In the genomic region with DNA sequence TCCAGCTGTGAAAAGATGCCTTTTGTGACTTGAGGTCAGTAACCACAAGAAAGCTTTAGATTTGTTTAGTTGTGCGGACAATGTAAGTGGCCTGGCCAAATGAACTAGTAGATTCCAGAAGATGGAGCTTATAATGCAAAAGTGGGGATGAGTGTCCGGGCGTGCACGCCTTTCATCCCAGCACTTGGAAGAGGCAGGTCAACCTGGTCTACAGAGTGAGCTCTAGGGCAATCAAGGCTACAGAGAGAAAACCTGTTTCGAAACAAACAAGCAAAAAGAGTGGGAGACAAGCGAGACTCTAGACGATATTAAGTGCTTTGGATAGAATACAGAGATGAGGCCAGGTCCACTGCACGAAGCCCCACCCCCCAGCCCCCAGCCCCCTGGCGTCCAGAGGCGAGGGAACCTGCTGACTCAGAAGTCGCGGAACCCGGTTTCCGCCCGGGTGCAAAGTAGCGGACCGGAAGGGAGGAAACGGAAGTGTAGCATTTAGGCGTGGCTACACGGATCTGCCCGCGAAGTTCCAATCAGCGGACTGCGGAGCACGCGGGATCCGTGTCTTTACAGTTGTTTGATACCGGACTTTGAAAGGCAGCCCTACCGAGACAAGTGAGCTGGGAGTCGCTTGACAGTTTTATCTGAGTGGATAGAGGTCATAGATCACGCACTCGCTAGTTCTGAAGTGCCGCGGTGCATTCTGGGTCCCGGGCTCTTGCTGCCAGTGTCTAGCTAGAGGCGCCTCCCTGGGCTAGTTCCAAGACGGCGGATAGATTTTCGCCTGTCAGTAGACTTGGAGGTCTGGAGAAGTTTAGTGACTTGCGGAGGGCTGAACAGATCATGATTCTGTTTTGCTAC, we compare ENCODE assay signal across 8 mouse cellular contexts. TPM values are rescaled to one million over a fixed set of nuclear protein-coding genes. Genes with fewer than 3 reads are reported as not detected.
DNase-seq lines count a peak whose midpoint lies in the region; ATAC-seq lines count a peak whose summit lies in the region.

A gene (plus strand): TSS at position 492 of the 855 bp plus-strand sequence.

- peak within 1 kb of the TSS; percentile 67 for H3K27ac ChIP-seq in hindbrain, embryonic 11.5 days (ENCODE audit: low read depth, low read length)

- H3K36me3 ChIP-seq in hindbrain, embryonic 11.5 days (ENCODE audit: control insufficient read depth, insufficient read depth, low read length), result peaks cover 2% of the 10 kb centered on the region

- H3K4me2 ChIP-seq in hindbrain, embryonic 11.5 days (replicated peaks; ENCODE audit: low read depth, low read length), result peak within 1 kb of the TSS; percentile 60

- peaks cover 2% of the 10 kb centered on the region for H3K4me1 ChIP-seq in hindbrain, embryonic 11.5 days (replicated peaks; ENCODE audit: control insufficient read depth, insufficient read depth, low read length)

- H3K9ac ChIP-seq in hindbrain, embryonic 11.5 days (ENCODE audit: low read depth, low read length), result peak within 1 kb of the TSS; percentile 62

- H3K27me3 ChIP-seq in hindbrain, embryonic 11.5 days (ENCODE audit: control insufficient read depth, insufficient read depth, low read length), result no peaks in the 10 kb centered on the region; the same call in 1 of the 2 replicates

- no peaks in the 10 kb centered on the region for H3K9me3 ChIP-seq in hindbrain, embryonic 11.5 days (ENCODE audit: control insufficient read depth, low read length)

- DNase-seq in MN1 (ENCODE audit: low spot score), result peak; percentile 95
- peak; percentile 78 for DNase-seq in cerebellum, adult 9-10 months
- peak in 1 of 2 experiments; percentile 87 for DNase-seq in frontal cortex, adult 2 months (ENCODE audit: extremely low spot score in 1 of 2, low spot score in 1 of 2)
- DNase-seq in hindbrain, embryonic 11.5 days (ENCODE audit: low spot score), result peak; percentile 93
- DNase-seq in layer of hippocampus, postnatal 10 days (ENCODE audit: low spot score in 2 of 2), result peak; percentile 86
- peak; percentile 83 for DNase-seq in lung, postnatal 14 days
- DNase-seq in retina, adult 2 months (ENCODE audit: low read depth, low spot score), result peak; percentile 80
- peak; percentile 82 to 85 for DNase-seq in thymus, postnatal 36 days

- 7% methylated on average over 40 of the region's 40 CpGs for WGBS in hindbrain, embryonic 11.5 days

- peak; percentile 93 for ATAC-seq in hindbrain, embryonic 11.5 days (ENCODE audit: low FRiP score)

- H3K4me3 ChIP-seq in hindbrain, embryonic 11.5 days (ENCODE audit: low read depth, low read length), result peak within 1 kb of the TSS; percentile 63

RNA-seq across cellular contexts. Expression of the gene that starts here (rescaled TPM):
- 71.9 and 77.1 TPM in 2 replicates for polyA plus RNA-seq in frontal cortex, adult 2 months (2012; rRNA removed)
- 41.6 and 45.6 TPM in 2 replicates for polyA plus RNA-seq in hindbrain, embryonic 11.5 days (2014; fragmentation: Nextera tagmentation; extraction: Ambion mirVana)
- total RNA-seq in layer of hippocampus, postnatal 10 days (2021), result 10 to 100 TPM; 39.5 to 46.1 TPM
